Mouse (Mus musculus) erythroblast, embryonic 14.5 days (primary cell): ENCODE results near the gene Ankrd31.

ENCODE experiments used
- GATA1 ChIP-seq: IDR thresholded peaks from 2 replicates; pipeline ENCODE4 v1.6.1; 2012; ENCODE audit warnings: low read length, inconsistent platforms, mixed read lengths
- TAL1 ChIP-seq: IDR thresholded peaks from 3 replicates; pipeline ENCODE4 v1.6.1; 2012; ENCODE audit warnings: low read length, inconsistent platforms, mixed read lengths

GRCm38 (mm10) chr13:96716311-96716710 is 31.8 kb upstream of the Ankrd31 start:
- TF ChIP-seq TAL1 (no peak), GATA1 (no peak)
